Mouse (Mus musculus) gastrocnemius, adult 18-20 months (tissue): ENCODE results near the gene 4921511C20Rik. TPM values are rescaled to one million over a fixed set of nuclear protein-coding genes. Genes with fewer than 3 reads are reported as not detected.

Source experiments
- DNase-seq: peaks from one replicate; pipeline ENCODE4 v3.0.0; 2021; ENCODE audit warnings: low spot score
- long read RNA-seq, 2 experiments: library from polyadenylated mRNA; stranded (forward); transcript quantifications; one replicate each; pipeline ENCODE4 v2.0.0; 2021
- total RNA-seq, 2 experiments: library from RNA; stranded (reverse); gene quantifications; 2 replicates each; pipeline ENCODE4 v1.2.3; 2021

The 4921511C20Rik gene
- not detected for total RNA-seq
- long read RNA-seq, experiment 1, result 0 reads
- long read RNA-seq, experiment 2, result 0 reads

DNA sequence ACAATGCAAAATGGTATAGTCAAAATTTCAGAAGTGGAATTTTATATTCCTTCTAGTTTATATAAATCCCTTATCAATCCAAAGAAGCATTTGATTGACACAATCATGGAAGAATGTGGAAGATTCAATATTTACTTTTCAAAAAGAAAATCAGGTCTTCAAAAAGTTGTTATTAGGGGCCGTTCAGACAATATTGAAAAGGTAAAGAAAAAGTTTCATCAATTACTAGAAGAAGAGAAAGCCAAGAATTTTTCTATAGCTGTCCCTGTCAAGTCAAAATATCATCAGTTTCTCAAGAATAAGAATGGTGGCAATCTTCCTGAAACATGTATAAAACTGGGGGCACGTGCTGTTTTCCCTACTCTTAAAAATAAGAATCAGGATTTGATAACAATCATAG, at the start of gene 4921511C20Rik:
4921511C20Rik (plus strand) TSS at position 301 of the 400 bp plus-strand sequence.
- DNase-seq, result no peak
